ENCODE assay signal across 8 mouse cellular contexts in genomic region chr9:123665645-123666044, GRCm38 (mm10). TPM values are rescaled to one million over a fixed set of nuclear protein-coding genes. Genes with fewer than 3 reads are reported as not detected.
DNase-seq lines count a peak whose midpoint lies in the region; ATAC-seq and TF ChIP-seq lines count a peak whose summit lies in the region.
"Had no signal": no experiment of that assay in that cellular context is flagged by ENCODE, and none has a peak within 500 bp of the region (broad histone marks: within the 10 kb centered on the region; RNA-seq: fewer than 3 reads in every experiment).

No protein-coding gene starts in this region.

- TF ChIP-seq POLR2A in bone marrow, adult 2 months (IDR thresholded peaks at IDR 0.05; ENCODE audit: borderline replicate concordance, control insufficient read depth, low read depth, low read length): no peak

- WGBS in bone marrow, adult 2 months: 38% methylated on average over 5 of the region's 5 CpGs

- peak; percentile 53 for TF ChIP-seq CTCF in bone marrow, adult 2 months (IDR thresholded peaks at IDR 0.05; ENCODE audit: control insufficient read depth, insufficient read depth, low read length)

- peak; percentile 78 for ATAC-seq in megakaryocyte-erythroid progenitor cell, adult 5-6 weeks (replicated peaks; ENCODE audit: low FRiP score, low TSS enrichment, poor library complexity, severe bottlenecking)

- no peak overlapping the region for H3K4me3 ChIP-seq in bone marrow, adult 2 months (replicated peaks; ENCODE audit: control insufficient read depth, low read depth, low read length)
- H3K4me3 ChIP-seq: lung, embryonic 15.5 days had no signal

- no peaks in the 10 kb centered on the region for H3K4me1 ChIP-seq in bone marrow, adult 2 months (ENCODE audit: control insufficient read depth, insufficient read depth, low read length)
- H3K4me1 ChIP-seq: lung, embryonic 15.5 days had no signal

- peak; percentile 52 for DNase-seq in layer of hippocampus, adult 11-12 months (ENCODE audit: low spot score)
- no peak for DNase-seq in layer of hippocampus, adult 9-10 months (ENCODE audit: low spot score)
- DNase-seq in MEL-GATA-1-ER (ENCODE audit: extremely low read depth, low read depth): peak; percentile 38
- DNase-seq in kidney, postnatal 10 days: peak; percentile 71
- peak; percentile 72 to 75 for DNase-seq in thymus, postnatal 36 days

- no peak overlapping the region for H3K27ac ChIP-seq in bone marrow, adult 2 months (ENCODE audit: control insufficient read depth, insufficient read depth, low read depth, low read length, poor library complexity)
- H3K27ac ChIP-seq: lung, embryonic 15.5 days had no signal

RNA-seq across cellular contexts. Expression of gene Ccr9, which starts 12.6 kb away (rescaled TPM):
- 0.25 and 0.97 TPM in 2 replicates for polyA plus RNA-seq in bone marrow, adult 2 months (2011; ENCODE audit: insufficient read depth, insufficient read length, low replicate concordance, missing spikeins)
- not detected in 2 replicates for total RNA-seq in megakaryocyte-erythroid progenitor cell, adult 5-6 weeks (2014; fragmentation: Nextera tagmentation)
- 0.09 TPM in 1 of 2 replicates, not detected in the other for total RNA-seq in megakaryocyte-erythroid progenitor cell, adult 5-6 weeks (2017)

RNA-seq across cellular contexts. Expression of gene Slc6a20a, which starts 13.0 kb away (rescaled TPM):
- 20.2 and 22.0 TPM in 2 replicates for polyA plus RNA-seq in bone marrow, adult 2 months (2011; ENCODE audit: insufficient read depth, insufficient read length, low replicate concordance, missing spikeins)
- 4.1 and 5.6 TPM in 2 replicates for total RNA-seq in megakaryocyte-erythroid progenitor cell, adult 5-6 weeks (2014; fragmentation: Nextera tagmentation)
- total RNA-seq in megakaryocyte-erythroid progenitor cell, adult 5-6 weeks (2017): 4.2 and 6.2 TPM in 2 replicates

RNA-seq across cellular contexts. Expression of gene Slc6a20b, which starts 33.3 kb away (rescaled TPM):
- 3.1 and 7.7 TPM in 2 replicates for polyA plus RNA-seq in bone marrow, adult 2 months (2011; ENCODE audit: insufficient read depth, insufficient read length, low replicate concordance, missing spikeins)
- 0.45 and 0.46 TPM in 2 replicates for total RNA-seq in megakaryocyte-erythroid progenitor cell, adult 5-6 weeks (2014; fragmentation: Nextera tagmentation)
- total RNA-seq in megakaryocyte-erythroid progenitor cell, adult 5-6 weeks (2017): 0.27 and 0.38 TPM in 2 replicates

RNA-seq across cellular contexts. Expression of gene Lztfl1, which starts 51.9 kb away (rescaled TPM):
- polyA plus RNA-seq in bone marrow, adult 2 months (2011; ENCODE audit: insufficient read depth, insufficient read length, low replicate concordance, missing spikeins): 5.9 and 10.7 TPM in 2 replicates
- 35.2 and 42.5 TPM in 2 replicates for total RNA-seq in megakaryocyte-erythroid progenitor cell, adult 5-6 weeks (2014; fragmentation: Nextera tagmentation)
- total RNA-seq in megakaryocyte-erythroid progenitor cell, adult 5-6 weeks (2017): 28.1 and 30.4 TPM in 2 replicates
